Mouse (Mus musculus): Measurements from ENCODE around the gene Nek6. TPM values are rescaled to one million over a fixed set of nuclear protein-coding genes. Genes with fewer than 3 reads are reported as not detected.

Gene Nek6
- total and polyA plus RNA-seq, 3 experiments = 3.7 to 5.4 TPM; not detected in 1

GRCm38 (mm10) chr2:38571971-38572601, 60.6 kb downstream of the Nek6 start:
- Histone ChIP-seq H3K4me3 (ENCODE audit: control insufficient read depth in 1 of 2, insufficient read depth in 1 of 2, low read depth in 2 of 2, low read length in 2 of 2) (no peak overlapping the region), H3K36me3 (ENCODE audit: control insufficient read depth in 1 of 2, insufficient read depth in 2 of 2, low read length in 2 of 2) (no peaks in the 10 kb centered on the region), H3K9me3 (replicated peaks; ENCODE audit: insufficient read depth, low read length) (no peaks in the 10 kb centered on the region), H3K4me1 (ENCODE audit: control insufficient read depth in 1 of 2, insufficient read depth in 2 of 2, low read length in 2 of 2) (no peaks in the 10 kb centered on the region), H3K27me3 (ENCODE audit: control insufficient read depth in 1 of 2, insufficient read depth in 2 of 2, low read length in 2 of 2) (no peaks in the 10 kb centered on the region), H3K27ac (ENCODE audit: control insufficient read depth, low read depth, low read length) (no peak overlapping the region), H3K79me2 (ENCODE audit: control insufficient read depth, insufficient read depth, low read length, poor library complexity) (no peaks in the 10 kb centered on the region), H3K9ac (ENCODE audit: control insufficient read depth, low read depth, low read length, poor library complexity, severe bottlenecking) (no peak overlapping the region)
- no peak for DNase-seq (ENCODE audit: low read depth, low spot score)
- TF ChIP-seq SMC3 (IDR thresholded peaks at IDR 0.05; ENCODE audit: low read depth, low read length) = no peak

- Histone ChIP-seq H3K4me3 (ENCODE audit: control insufficient read depth in 1 of 2, insufficient read depth in 1 of 2, low read depth in 2 of 2, low read length in 2 of 2) (no peak overlapping the region), H3K27ac (ENCODE audit: control insufficient read depth, low read depth, low read length) (no peak overlapping the region), H3K79me2 (ENCODE audit: control insufficient read depth, insufficient read depth, low read length, poor library complexity) (no peaks in the 10 kb centered on the region), H3K4me1 (ENCODE audit: control insufficient read depth in 1 of 2, insufficient read depth in 2 of 2, low read length in 2 of 2) (no peaks in the 10 kb centered on the region), H3K27me3 (ENCODE audit: control insufficient read depth in 1 of 2, insufficient read depth in 2 of 2, low read length in 2 of 2) (no peaks in the 10 kb centered on the region), H3K9me3 (replicated peaks; ENCODE audit: insufficient read depth, low read length) (no peaks in the 10 kb centered on the region), H3K36me3 (ENCODE audit: control insufficient read depth in 1 of 2, insufficient read depth in 2 of 2, low read length in 2 of 2) (no peaks in the 10 kb centered on the region), H3K9ac (ENCODE audit: control insufficient read depth, low read depth, low read length, poor library complexity, severe bottlenecking) (no peak overlapping the region)
- TF ChIP-seq MYB (IDR thresholded peaks at IDR 0.05; ENCODE audit: low read depth, low read length) = no peak
- no peak for TF ChIP-seq ELF1 (IDR thresholded peaks at IDR 0.05; ENCODE audit: low read depth, low read length)
- TF ChIP-seq USF1 (IDR thresholded peaks at IDR 0.05; ENCODE audit: low read depth, low read length) = no peak
- peak; percentile 19 for DNase-seq (ENCODE audit: low read depth, low spot score)
Observed at GRCm38 (mm10) chr2:38574697-38575096, 63.3 kb downstream of the Nek6 start.

GRCm38 (mm10) chr2:38578602-38579521, 67.4 kb downstream of the Nek6 start:
- Histone ChIP-seq H3K9ac (ENCODE audit: control insufficient read depth, low read depth, low read length, poor library complexity, severe bottlenecking) (no peak overlapping the region), H3K27me3 (ENCODE audit: control insufficient read depth in 1 of 2, insufficient read depth in 2 of 2, low read length in 2 of 2) (no peaks in the 10 kb centered on the region), H3K79me2 (ENCODE audit: control insufficient read depth, insufficient read depth, low read length, poor library complexity) (no peaks in the 10 kb centered on the region), H3K27ac (ENCODE audit: control insufficient read depth, low read depth, low read length) (no peak overlapping the region), H3K4me1 (ENCODE audit: control insufficient read depth in 1 of 2, insufficient read depth in 2 of 2, low read length in 2 of 2) (no peaks in the 10 kb centered on the region), H3K4me3 (ENCODE audit: control insufficient read depth in 1 of 2, insufficient read depth in 1 of 2, low read depth in 2 of 2, low read length in 2 of 2) (no peak overlapping the region), H3K9me3 (replicated peaks; ENCODE audit: insufficient read depth, low read length) (no peaks in the 10 kb centered on the region), H3K36me3 (ENCODE audit: control insufficient read depth in 1 of 2, insufficient read depth in 2 of 2, low read length in 2 of 2) (no peaks in the 10 kb centered on the region)
- no peak for TF ChIP-seq RCOR1 (IDR thresholded peaks at IDR 0.05; ENCODE audit: low read depth, low read length)
- TF ChIP-seq POLR2AphosphoS5 (IDR thresholded peaks at IDR 0.05; ENCODE audit: borderline replicate concordance, low read depth, low read length) = no peak
- TF ChIP-seq MAZ (IDR thresholded peaks at IDR 0.05; ENCODE audit: low read depth, low read length) = no peak
- TF ChIP-seq JUND (IDR thresholded peaks at IDR 0.05; ENCODE audit: low read depth, low read length) = no peak
- no peak for DNase-seq (ENCODE audit: low read depth, low spot score)

Measured in MEL (cell line).